Mouse (Mus musculus) stomach, postnatal 0 days (tissue): Measurements from ENCODE around the gene Acoxl.

ENCODE experiments used
- CTCF ChIP-seq: IDR thresholded peaks from 2 replicates; pipeline ENCODE4 v1.5.1; 2016; ENCODE audit warnings: antibody characterized with exemption, low read depth, mild to moderate bottlenecking, moderate library complexity
- EP300 ChIP-seq: optimal IDR thresholded peaks from 2 replicates; pipeline ENCODE3; 2016; ENCODE audit warnings: antibody characterized with exemption

DNA sequence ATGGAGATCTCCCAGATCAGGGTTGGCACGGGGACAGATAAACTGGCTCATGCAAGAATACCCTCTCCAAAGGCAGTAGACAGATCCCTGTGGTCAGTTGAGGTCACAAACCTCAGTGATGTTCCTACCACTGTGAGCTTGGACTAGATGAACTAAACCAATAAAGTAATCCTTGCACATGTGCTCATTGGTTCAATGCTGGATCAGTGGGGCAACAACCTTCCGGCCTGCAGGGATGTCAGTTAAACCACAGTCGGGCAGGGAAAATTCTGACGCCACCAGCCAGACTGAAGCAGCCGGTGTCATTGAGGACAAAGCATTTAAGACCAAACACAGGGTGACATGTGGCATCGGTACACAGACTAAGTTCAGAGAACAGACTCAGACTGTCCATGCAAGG is 224.1 kb downstream of the Acoxl start:
- TF ChIP-seq CTCF, result no peak
- no peak for TF ChIP-seq EP300
